8 mouse cellular contexts compared by ENCODE assay signal in genomic region chr19:22447418-22448339, GRCm38 (mm10).
DNase-seq lines count a peak whose midpoint lies in the region; ATAC-seq lines count a peak whose summit lies in the region.

No protein-coding gene starts in this region.

- intact Hi-C loops in heart, postnatal 10 days (cut with DNase I) = no loop called here

- peak; percentile 77 for ATAC-seq in midbrain, embryonic 12.5 days (ENCODE audit: low FRiP score, low read depth)
- no peak for ATAC-seq in monocyte, adult 5-6 weeks (replicated peaks; ENCODE audit: insufficient number of reproducible peaks, low FRiP score, low TSS enrichment, poor library complexity, severe bottlenecking)

- H3K9me3 ChIP-seq in midbrain, embryonic 12.5 days = no peaks in the 10 kb centered on the region

- H3K36me3 ChIP-seq in midbrain, embryonic 12.5 days = no peaks in the 10 kb centered on the region

- peak overlapping the region; percentile 29 for H3K9ac ChIP-seq in midbrain, embryonic 12.5 days (replicated peaks)

- 2% methylated on average over 18 of the region's 18 CpGs for WGBS in midbrain, embryonic 12.5 days

- H3K4me1 ChIP-seq in midbrain, embryonic 12.5 days = peaks cover 18% of the 10 kb centered on the region

- no peak overlapping the region for H3K27ac ChIP-seq in midbrain, embryonic 12.5 days (replicated peaks)

- peak; percentile 10 for DNase-seq in gastrocnemius, postnatal 10 days
- no peak for DNase-seq in gastrocnemius, adult 18-20 months (ENCODE audit: low spot score)
- peak; percentile 5 for DNase-seq in ES-CJ7 (ENCODE audit: low read depth, low spot score)
- peak; percentile 37 for DNase-seq in embryo, embryonic 9.5 days (ENCODE audit: extremely low spot score)
- DNase-seq in heart, postnatal 10 days = peak; percentile 3 to 7
- DNase-seq in urinary bladder, postnatal 25 days (ENCODE audit: low spot score) = no peak

- H3K4me2 ChIP-seq in midbrain, embryonic 12.5 days (replicated peaks) = peak overlapping the region; percentile 80

- H3K4me3 ChIP-seq in midbrain, embryonic 12.5 days = peak overlapping the region; percentile 44

- peaks cover 3% of the 10 kb centered on the region; the same call in 1 of the 2 replicates for H3K27me3 ChIP-seq in midbrain, embryonic 12.5 days

Comparison
In these comparisons a context has a peak if more than half of its experiments do, and no peak if none do; other contexts are left out.
1. DNase-seq: peak in gastrocnemius, postnatal 10 days (single experiment), ES-CJ7 (single experiment), embryo, embryonic 9.5 days (single experiment) and heart, postnatal 10 days (2 of 2); none in gastrocnemius, adult 18-20 months (single experiment) and urinary bladder, postnatal 25 days (single experiment).